Mouse (Mus musculus) cortical plate, adult 2 months (tissue): ENCODE measurements around the gene Tmcc3. TPM values are rescaled to one million over a fixed set of nuclear protein-coding genes. Genes with fewer than 3 reads are reported as not detected.

ENCODE experiments used
- H3K27ac ChIP-seq: fragments of 200-500 bp; 2 replicates; pipeline ENCODE4 v1.5.1; 2012; ENCODE audit warnings: low read length, control low read depth, inconsistent platforms; ENCODE audit not compliant: insufficient read depth
- H3K4me1 ChIP-seq: fragments of 200-500 bp; 2 replicates; pipeline ENCODE4 v1.6.1; 2011; ENCODE audit warnings: low read length; ENCODE audit not compliant: control insufficient read depth, insufficient read depth
- H3K4me3 ChIP-seq: fragments of 200-500 bp; 2 replicates; pipeline ENCODE4 v1.5.1; 2011; ENCODE audit warnings: mild to moderate bottlenecking, low read length, control low read depth; ENCODE audit not compliant: insufficient read depth
- CTCF ChIP-seq: fragments of 200-500 bp; IDR thresholded peaks from 2 replicates; pipeline ENCODE4 v1.5.1; 2011; ENCODE audit warnings: mild to moderate bottlenecking, control low read depth, low read length; ENCODE audit not compliant: insufficient read depth; ENCODE audit errors: extremely low read depth
- POLR2A ChIP-seq: fragments of 200-500 bp; IDR thresholded peaks from 2 replicates; pipeline ENCODE4 v1.6.1; 2011; ENCODE audit warnings: mild to moderate bottlenecking, low read length, control low read depth; ENCODE audit not compliant: insufficient read depth; ENCODE audit errors: extremely low read depth
- polyA plus RNA-seq: library from polyadenylated mRNA; depleted of rRNA; stranded (reverse); fragments of >200 nt; gene quantifications from 2 replicates; pipeline ENCODE4 v1.2.3, GENCODE M21; 2012

Gene Tmcc3
- polyA plus RNA-seq, 1 experiment: 28.5 TPM

- H3K4me1 ChIP-seq: no peaks in the 10 kb centered on the region
- TF ChIP-seq POLR2A (no peak), CTCF (no peak)
- H3K4me3 ChIP-seq: no peak overlapping the region
- H3K27ac ChIP-seq: no peak overlapping the region
Measured at GRCm38 (mm10) chr10:94405456-94405855, 93.7 kb downstream of the Tmcc3 start.

GRCm38 (mm10) chr10:94406821-94407220 lies 95.1 kb downstream of the Tmcc3 start:
- H3K4me3 ChIP-seq: no peak overlapping the region
- H3K27ac ChIP-seq: no peak overlapping the region
- H3K4me1 ChIP-seq: no peaks in the 10 kb centered on the region
- TF ChIP-seq CTCF (no peak), POLR2A (no peak)

DNA sequence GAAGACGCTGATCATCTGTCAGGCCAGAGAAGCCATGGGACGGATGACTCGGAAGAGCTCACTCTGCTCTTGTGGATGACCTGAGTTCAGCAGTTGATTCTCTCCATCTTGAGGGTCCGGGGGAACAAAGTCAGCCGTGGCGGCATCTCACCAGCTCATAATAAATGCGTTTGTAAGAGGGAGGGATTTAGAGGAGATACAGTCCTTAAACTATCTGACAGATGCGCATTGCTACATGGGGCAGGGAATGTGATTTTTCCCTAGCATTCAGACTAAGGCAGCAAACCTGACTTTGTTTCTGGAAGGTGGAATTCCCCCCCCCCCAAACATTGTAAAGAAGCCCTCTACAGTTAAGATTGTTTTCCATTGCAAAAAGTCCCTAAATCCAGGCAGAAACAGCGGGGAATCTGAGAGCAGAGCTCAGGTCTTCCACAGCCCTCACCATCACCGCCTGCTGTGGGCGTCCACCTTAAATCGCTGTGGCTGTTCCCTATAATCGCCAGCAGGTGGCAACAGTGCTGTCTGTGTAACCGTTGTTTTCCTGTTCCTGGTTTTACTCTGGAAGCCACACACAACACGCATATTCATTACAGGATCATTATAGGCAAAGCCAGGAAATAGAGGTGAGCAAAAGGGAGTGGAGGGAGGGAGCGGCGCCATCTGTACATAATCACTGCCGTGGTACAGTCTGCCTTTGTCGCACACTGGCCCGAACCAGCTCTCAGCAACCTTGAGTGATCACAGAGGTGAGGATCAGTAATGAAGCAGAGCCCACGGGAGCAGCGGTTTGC lies 96.8 kb downstream of the Tmcc3 start:
- no peak overlapping the region for H3K27ac ChIP-seq
- TF ChIP-seq POLR2A (no peak), CTCF (peak; percentile 86)
- H3K4me1 ChIP-seq: no peaks in the 10 kb centered on the region
- H3K4me3 ChIP-seq: peak overlapping the region; percentile 8

DNA sequence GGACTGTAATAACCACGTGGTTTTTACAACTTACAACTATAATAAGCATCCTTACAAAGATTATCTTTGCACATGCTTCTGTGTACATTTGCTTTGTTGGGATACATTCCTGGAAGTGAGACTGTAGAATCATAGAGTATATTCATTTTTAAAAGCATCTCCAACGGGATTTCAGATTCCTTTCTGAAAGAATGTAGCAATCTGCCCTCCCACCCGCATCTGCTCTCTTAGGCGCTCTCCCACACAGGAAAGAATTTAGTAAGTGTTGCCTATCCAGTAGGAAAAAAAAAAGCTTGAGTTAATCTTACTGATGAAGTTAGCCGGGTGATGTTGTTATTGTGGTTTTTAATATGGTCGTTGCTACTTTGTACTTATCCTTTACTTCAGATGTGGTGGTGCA lies 97.9 kb downstream of the Tmcc3 start:
- Histone ChIP-seq H3K4me3 (no peak overlapping the region), H3K27ac (no peak overlapping the region), H3K4me1 (no peaks in the 10 kb centered on the region)
- TF ChIP-seq CTCF (no peak), POLR2A (no peak)

- no peak for TF ChIP-seq CTCF
- TF ChIP-seq POLR2A: no peak
- no peak overlapping the region for H3K27ac ChIP-seq
- no peak overlapping the region for H3K4me3 ChIP-seq
- H3K4me1 ChIP-seq: no peaks in the 10 kb centered on the region
Measured at GRCm38 (mm10) chr10:94411594-94411993, 99.8 kb downstream of the Tmcc3 start.

- Histone ChIP-seq H3K27ac (peak overlapping the region; percentile 19; the same call in 1 of the 2 replicates), H3K4me1 (no peaks in the 10 kb centered on the region), H3K4me3 (no peak overlapping the region)
- TF ChIP-seq CTCF: no peak
- TF ChIP-seq POLR2A: no peak
Measured at GRCm38 (mm10) chr10:94413770-94414651, 102.3 kb downstream of the Tmcc3 start.

- no peaks in the 10 kb centered on the region for H3K4me1 ChIP-seq
- TF ChIP-seq POLR2A (no peak), CTCF (no peak)
- H3K4me3 ChIP-seq: no peak overlapping the region
- H3K27ac ChIP-seq: 0 out of 2 replicates have a peak overlapping the region, but pooled peaks have one; percentile 2
Measured at GRCm38 (mm10) chr10:94415950-94416844, 104.4 kb downstream of the Tmcc3 start.

- Histone ChIP-seq H3K27ac (no peak overlapping the region), H3K4me1 (no peaks in the 10 kb centered on the region), H3K4me3 (no peak overlapping the region)
- TF ChIP-seq CTCF (no peak), POLR2A (no peak)
Measured at GRCm38 (mm10) chr10:94417643-94418042, 105.9 kb downstream of the Tmcc3 start.
